Mouse (Mus musculus) embryonic facial prominence, embryonic 11.5 days (tissue): ENCODE results near the gene Pxt1. TPM values are rescaled to one million over a fixed set of nuclear protein-coding genes. Genes with fewer than 3 reads are reported as not detected.

Experiments
- ATAC-seq: fragments of 200-750 bp; cut with Nextera tagmentation; replicated peaks from 2 replicates; pipeline ENCODE4 v1.8.0; 2017; ENCODE audit warnings: low read depth; ENCODE audit not compliant: insufficient number of reproducible peaks, low FRiP score, low TSS enrichment
- DNase-seq: peaks from one replicate; pipeline ENCODE4 v3.0.0-alpha.2; 2015; ENCODE audit warnings: low spot score
- H3K27ac ChIP-seq: fragments of 300-500 bp; sonication (generic); replicated peaks from 2 replicates; pipeline ENCODE4 v1.5.1; 2014; ENCODE audit warnings: mild to moderate bottlenecking, low read depth, low read length, control low read depth
- H3K27me3 ChIP-seq: fragments of 300-500 bp; sonication (generic); 2 replicates; pipeline ENCODE4 v1.6.1; 2014; ENCODE audit warnings: mild to moderate bottlenecking, low read length, moderate library complexity, mixed read lengths; ENCODE audit not compliant: control insufficient read depth, insufficient read depth
- H3K36me3 ChIP-seq: fragments of 300-500 bp; sonication (generic); replicated peaks from 2 replicates; pipeline ENCODE4 v1.6.1; 2014; ENCODE audit warnings: low read depth, mild to moderate bottlenecking, low read length, moderate library complexity, mixed read lengths; ENCODE audit not compliant: control insufficient read depth, insufficient read depth
- H3K4me1 ChIP-seq: fragments of 300-500 bp; sonication (generic); 2 replicates; pipeline ENCODE4 v1.6.1; 2014; ENCODE audit warnings: low read length, mixed read lengths; ENCODE audit not compliant: control insufficient read depth, insufficient read depth
- H3K4me2 ChIP-seq: fragments of 300-500 bp; sonication (generic); 2 replicates; pipeline ENCODE4 v1.6.1; 2014; ENCODE audit warnings: low read depth, mild to moderate bottlenecking, control low read depth, low read length, moderate library complexity
- H3K4me3 ChIP-seq: fragments of 300-500 bp; sonication (generic); 2 replicates; pipeline ENCODE4 v1.5.1; 2014; ENCODE audit warnings: low read depth, low read length, control low read depth
- H3K9ac ChIP-seq: fragments of 300-500 bp; sonication (generic); replicated peaks from 2 replicates; pipeline ENCODE4 v1.6.1; 2014; ENCODE audit warnings: mild to moderate bottlenecking, control low read depth, low read length
- H3K9me3 ChIP-seq: fragments of 300-500 bp; sonication (generic); replicated peaks from 2 replicates; pipeline ENCODE4 v1.6.1; 2016; ENCODE audit warnings: mild to moderate bottlenecking, low read length, inconsistent platforms, mixed read lengths; ENCODE audit not compliant: control insufficient read depth
- whole genome bisulfite sequencing: fragments of 180-500 bp; shearing (Covaris S2); extraction: QIAGEN DNeasy Blood & Tissue Kit; methylation state at CpG from one replicate; pipeline ENCODE4 v1.1.7; 2014; 5-methylcytosine and 5-hydroxymethylcytosine counted together
- polyA plus RNA-seq: library from polyadenylated mRNA; unstranded; fragments of >200 nt; fragmentation: Nextera tagmentation; extraction: Ambion mirVana; gene quantifications from 2 replicates; pipeline ENCODE4 v1.2.1, GENCODE M21; 2014

The Pxt1 gene
- polyA plus RNA-seq, 1 experiment from 2014 or later = not detected

- Histone ChIP-seq H3K9ac (no peak overlapping the region), H3K4me2 (no peak overlapping the region), H3K4me3 (no peak overlapping the region), H3K4me1 (no peaks in the 10 kb centered on the region), H3K27me3 (no peaks in the 10 kb centered on the region), H3K9me3 (no peaks in the 10 kb centered on the region), H3K36me3 (no peaks in the 10 kb centered on the region), H3K27ac (no peak overlapping the region)
- 92% methylated on average over 7 of the region's 7 CpGs for WGBS
- ATAC-seq (no peak), DNase-seq (no peak)
Measured at GRCm38 (mm10) chr17:28944481-28944880, 841 bp upstream of the Pxt1 start.

GRCm38 (mm10) chr17:28942101-28942500 lies 1.5 kb downstream of the Pxt1 start:
- DNase-seq (no peak), ATAC-seq (no peak)
- 80% methylated on average over 10 of the region's 11 CpGs for WGBS
- H3K9me3 ChIP-seq = no peaks in the 10 kb centered on the region
- H3K4me2 ChIP-seq = no peak overlapping the region
- no peaks in the 10 kb centered on the region for H3K27me3 ChIP-seq
- no peak overlapping the region for H3K4me3 ChIP-seq
- H3K4me1 ChIP-seq = no peaks in the 10 kb centered on the region
- no peaks in the 10 kb centered on the region for H3K36me3 ChIP-seq
- no peak overlapping the region for H3K27ac ChIP-seq
- no peak overlapping the region for H3K9ac ChIP-seq

GRCm38 (mm10) chr17:28940776-28941555 lies 2.7 kb downstream of the Pxt1 start:
- ATAC-seq (no peak), DNase-seq (no peak)
- H3K9ac ChIP-seq = no peak overlapping the region
- H3K4me1 ChIP-seq = no peaks in the 10 kb centered on the region
- no peak overlapping the region for H3K4me3 ChIP-seq
- H3K27ac ChIP-seq = no peak overlapping the region
- no peaks in the 10 kb centered on the region for H3K9me3 ChIP-seq
- no peaks in the 10 kb centered on the region for H3K36me3 ChIP-seq
- no peaks in the 10 kb centered on the region for H3K27me3 ChIP-seq
- H3K4me2 ChIP-seq = no peak overlapping the region
- 94% methylated on average over 25 of the region's 25 CpGs for WGBS

- WGBS = 79% methylated on average over 10 of the region's 10 CpGs
- ATAC-seq (no peak), DNase-seq (no peak)
- no peaks in the 10 kb centered on the region for H3K36me3 ChIP-seq
- H3K4me1 ChIP-seq = no peaks in the 10 kb centered on the region
- no peak overlapping the region for H3K9ac ChIP-seq
- H3K27me3 ChIP-seq = no peaks in the 10 kb centered on the region
- no peak overlapping the region for H3K4me2 ChIP-seq
- H3K9me3 ChIP-seq = no peaks in the 10 kb centered on the region
- no peak overlapping the region for H3K4me3 ChIP-seq
- no peak overlapping the region for H3K27ac ChIP-seq
Measured at GRCm38 (mm10) chr17:28936622-28937345, 6.9 kb downstream of the Pxt1 start.

GRCm38 (mm10) chr17:28936133-28936532 lies 7.5 kb downstream of the Pxt1 start:
- H3K4me1 ChIP-seq = no peaks in the 10 kb centered on the region
- no peaks in the 10 kb centered on the region for H3K27me3 ChIP-seq
- H3K27ac ChIP-seq = no peak overlapping the region
- H3K9ac ChIP-seq = no peak overlapping the region
- H3K36me3 ChIP-seq = no peaks in the 10 kb centered on the region
- no peak for ATAC-seq
- 83% methylated on average over 7 of the region's 7 CpGs for WGBS
- H3K9me3 ChIP-seq = no peaks in the 10 kb centered on the region
- no peak overlapping the region for H3K4me2 ChIP-seq
- H3K4me3 ChIP-seq = no peak overlapping the region
- DNase-seq = no peak

- no peak overlapping the region for H3K4me3 ChIP-seq
- no peaks in the 10 kb centered on the region for H3K27me3 ChIP-seq
- DNase-seq (no peak), ATAC-seq (no peak)
- H3K4me2 ChIP-seq = no peak overlapping the region
- H3K4me1 ChIP-seq = no peaks in the 10 kb centered on the region; the same call in 1 of the 2 replicates
- 77% methylated on average over 19 of the region's 19 CpGs for WGBS
- no peak overlapping the region for H3K9ac ChIP-seq
- H3K9me3 ChIP-seq = no peaks in the 10 kb centered on the region
- no peak overlapping the region for H3K27ac ChIP-seq
- no peaks in the 10 kb centered on the region for H3K36me3 ChIP-seq
Measured at GRCm38 (mm10) chr17:28934120-28934916, 9.3 kb downstream of the Pxt1 start.

GRCm38 (mm10) chr17:28932274-28932673 lies 11.4 kb downstream of the Pxt1 start:
- Histone ChIP-seq H3K9me3 (no peaks in the 10 kb centered on the region), H3K36me3 (no peaks in the 10 kb centered on the region), H3K9ac (no peak overlapping the region), H3K4me2 (no peak overlapping the region), H3K4me3 (no peak overlapping the region), H3K4me1 (no peaks in the 10 kb centered on the region; the same call in 1 of the 2 replicates), H3K27ac (no peak overlapping the region), H3K27me3 (no peaks in the 10 kb centered on the region)
- WGBS = 83% methylated on average over 4 of the region's 4 CpGs
- DNase-seq = no peak
- no peak for ATAC-seq
